Comparison of ENCODE assay signal across 9 mouse cellular contexts in the genomic region with DNA sequence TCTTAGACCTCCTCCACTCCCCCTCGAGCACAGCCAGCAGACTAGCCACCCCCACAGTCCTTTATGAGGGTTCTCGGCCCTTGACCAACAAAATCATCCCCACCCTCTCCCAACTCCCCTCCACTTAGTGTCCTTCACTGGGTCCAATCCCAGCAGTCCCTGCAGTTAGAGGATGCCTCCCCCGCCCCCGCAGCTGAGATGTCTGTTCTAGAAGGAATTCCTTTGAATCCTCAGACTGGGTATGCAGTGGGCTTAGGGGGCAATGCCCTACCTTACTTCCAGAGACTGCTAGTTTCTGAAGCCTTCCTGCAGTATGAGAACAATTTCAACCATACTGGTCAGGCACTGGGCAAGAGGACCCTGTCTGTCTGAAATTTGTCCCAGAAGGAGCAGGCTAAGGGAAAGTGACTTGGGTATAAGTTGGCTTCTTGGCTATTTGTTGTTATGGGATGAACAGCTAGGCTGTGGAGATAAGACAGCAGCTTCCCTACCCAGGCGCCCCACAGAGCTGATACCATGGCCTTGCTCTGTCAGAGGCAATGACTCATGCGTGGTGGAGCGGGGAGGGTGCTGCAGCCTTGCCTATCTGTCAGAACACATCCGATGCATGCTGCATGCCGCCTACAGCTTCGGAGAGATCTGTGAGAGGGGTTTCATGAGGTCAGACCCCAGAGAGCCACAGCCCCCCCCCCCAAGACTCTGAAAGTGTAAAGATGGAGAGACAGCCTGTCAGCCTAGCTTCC. TPM values are rescaled to one million over a fixed set of nuclear protein-coding genes. Genes with fewer than 3 reads are reported as not detected.
DNase-seq lines count a peak whose midpoint lies in the region; ATAC-seq and TF ChIP-seq lines count a peak whose summit lies in the region.
"Had no signal": no experiment of that assay in that cellular context is flagged by ENCODE, and none has a peak within 500 bp of the region (broad histone marks: within the 10 kb centered on the region; RNA-seq: fewer than 3 reads in every experiment).

No protein-coding gene starts in this region.

- H3K9ac ChIP-seq in heart, embryonic 14.5 days (ENCODE audit: low read length) = no peak overlapping the region; the same call in 1 of the 2 replicates

- H3K4me1 ChIP-seq in heart, embryonic 14.5 days (ENCODE audit: control insufficient read depth in 2 of 2, insufficient read depth in 2 of 2, low read length in 2 of 2) = peaks cover 8 to 14% of the 10 kb centered on the region in 2 experiments
- peaks cover 67% of the 10 kb centered on the region for H3K4me1 ChIP-seq in G1E (ENCODE audit: insufficient read depth, low read depth, low read length)

- no peak for DNase-seq in heart, adult 9 months (ENCODE audit: low spot score in 2 of 2)
- DNase-seq in G1E (ENCODE audit: low spot score) = peak; percentile 90
- peak; percentile 81 for DNase-seq in c-Kit-negative CD71-positive TER-119-positive erythroid progenitor cells, embryonic 14.5 days (ENCODE audit: low read depth, low spot score)
- DNase-seq in cerebellum, postnatal 4 days (ENCODE audit: low spot score in 2 of 2) = no peak
- DNase-seq in urinary bladder, postnatal 25 days (ENCODE audit: low spot score) = no peak
- no peak for DNase-seq in right cerebral cortex, postnatal 25 days

- TF ChIP-seq CTCF in G1E (IDR thresholded peaks at IDR 0.05; ENCODE audit: low read depth, low read length) = no peak

- H3K27ac ChIP-seq in heart, embryonic 14.5 days (replicated peaks in 1 of 2; ENCODE audit: control insufficient read depth in 1 of 2, insufficient read depth in 1 of 2, low read depth in 2 of 2, low read length in 2 of 2) = 0 out of 4 replicates have a peak overlapping the region, but pooled peaks of 1 of the 2 experiments have one; percentile 28

- H3K4me3 ChIP-seq in heart, embryonic 14.5 days (ENCODE audit: control insufficient read depth in 1 of 2, insufficient read depth in 1 of 2, low read depth in 1 of 2, low read length in 2 of 2) = no peak overlapping the region
- peak overlapping the region; percentile 49; the same call in 1 of the 2 replicates for H3K4me3 ChIP-seq in G1E (ENCODE audit: low read depth, low read length)

- H3K27me3 ChIP-seq in heart, embryonic 14.5 days (ENCODE audit: control insufficient read depth, insufficient read depth, low read length) = no peaks in the 10 kb centered on the region; the same call in 1 of the 2 replicates
- peaks cover 2% of the 10 kb centered on the region; the same call in 1 of the 2 replicates for H3K27me3 ChIP-seq in G1E (ENCODE audit: insufficient read depth, low read length)

- H3K4me2 ChIP-seq in heart, embryonic 14.5 days (ENCODE audit: low read length) = peak overlapping the region; percentile 11; the same call in 1 of the 2 replicates
- H3K4me2 ChIP-seq: midbrain, embryonic 11.5 days had no signal

- peak; percentile 64; the same call in 1 of the 2 replicates for ATAC-seq in heart, embryonic 14.5 days (ENCODE audit: insufficient number of reproducible peaks, insufficient read depth, low FRiP score, low read depth)
- peak; percentile 98 for ATAC-seq in G1E (ENCODE audit: extremely low read depth, insufficient number of reproducible peaks, low FRiP score, poor library complexity, severe bottlenecking)
- ATAC-seq in megakaryocyte, adult 5-6 weeks (ENCODE audit: poor library complexity, severe bottlenecking) = peak; percentile 65

- WGBS in heart, embryonic 14.5 days = 17% methylated on average over 10 of the region's 10 CpGs

- H3K36me3 ChIP-seq in heart, embryonic 14.5 days (ENCODE audit: control insufficient read depth, insufficient read depth, low read length) = no peaks in the 10 kb centered on the region
- H3K36me3 ChIP-seq in G1E (replicated peaks) = no peaks in the 10 kb centered on the region

- 0 out of 2 replicates have a peak, but pooled peaks cover 2% of the 10 kb centered on the region for H3K9me3 ChIP-seq in heart, embryonic 14.5 days (ENCODE audit: control insufficient read depth, low read length)
- no peaks in the 10 kb centered on the region for H3K9me3 ChIP-seq in G1E (replicated peaks)

RNA-seq across cellular contexts. Expression of gene Nek2, which starts 34.1 kb away (rescaled TPM):
- 28.7 and 30.9 TPM in 2 replicates for polyA plus RNA-seq in heart, embryonic 14.5 days (2014; fragmentation: Nextera tagmentation; extraction: Ambion mirVana)
- total RNA-seq in G1E (2014; fragmentation: Nextera tagmentation) (42.0 and 61.9 TPM in 2 replicates), G1E (2017) (39.2 and 40.6 TPM in 2 replicates)
- 11.5 and 17.3 TPM in 2 replicates for polyA plus RNA-seq in G1E (2012)
- total RNA-seq in megakaryocyte, adult 5-6 weeks (2015) = 19.9 and 25.9 TPM in 2 replicates
- total RNA-seq in megakaryocyte, adult 5-6 weeks (2017) = 33.7 and 45.2 TPM in 2 replicates

RNA-seq across cellular contexts. Expression of gene Slc30a1, which starts 51.3 kb away (rescaled TPM):
- 3.1 and 3.6 TPM in 2 replicates for polyA plus RNA-seq in heart, embryonic 14.5 days (2014; fragmentation: Nextera tagmentation; extraction: Ambion mirVana)
- 12.0 and 14.4 TPM in 2 replicates for total RNA-seq in G1E (2014; fragmentation: Nextera tagmentation)
- total RNA-seq in G1E (2017) = 16.0 and 16.1 TPM in 2 replicates
- polyA plus RNA-seq in G1E (2012) = 12.0 and 12.8 TPM in 2 replicates
- 10.1 TPM in 2 replicates for total RNA-seq in megakaryocyte, adult 5-6 weeks (2015)
- 11.2 and 12.1 TPM in 2 replicates for total RNA-seq in megakaryocyte, adult 5-6 weeks (2017)

Comparison
In these comparisons a context has a peak if more than half of its experiments do, and no peak if none do; other contexts are left out.
1. DNase-seq: peak in G1E (single experiment) and c-Kit-negative CD71-positive TER-119-positive erythroid progenitor cells, embryonic 14.5 days (single experiment); none in heart, adult 9 months (0 of 2), cerebellum, postnatal 4 days (0 of 2), urinary bladder, postnatal 25 days (single experiment) and right cerebral cortex, postnatal 25 days (single experiment).
2. Peak in every context shown above with its lines, with median percentiles within 50 percentile points of each other: ATAC-seq.